Mouse (Mus musculus) liver, embryonic 12.5 days (tissue): ENCODE data around the gene Gm9922. TPM values are rescaled to one million over a fixed set of nuclear protein-coding genes. Genes with fewer than 3 reads are reported as not detected.

Source experiments
- ATAC-seq: fragments of 200-750 bp; cut with Nextera tagmentation; 2 replicates; pipeline ENCODE4 v1.8.0; 2017; ENCODE audit warnings: moderate number of reproducible peaks, mild to moderate bottlenecking, moderate library complexity
- H3K27ac ChIP-seq: fragments of 300-500 bp; sonication (generic); 2 replicates; pipeline ENCODE4 v1.5.1; 2016; ENCODE audit warnings: mild to moderate bottlenecking
- H3K27me3 ChIP-seq: fragments of 300-500 bp; sonication (generic); replicated peaks from 2 replicates; pipeline ENCODE4 v1.6.1; 2016; ENCODE audit warnings: mild to moderate bottlenecking, moderate library complexity
- H3K36me3 ChIP-seq: fragments of 300-500 bp; sonication (generic); 2 replicates; pipeline ENCODE4 v1.6.1; 2016; ENCODE audit warnings: mild to moderate bottlenecking, moderate library complexity
- H3K4me1 ChIP-seq: fragments of 300-500 bp; sonication (generic); 2 replicates; pipeline ENCODE4 v1.6.1; 2016
- H3K4me2 ChIP-seq: fragments of 300-500 bp; sonication (generic); 2 replicates; pipeline ENCODE4 v1.6.1; 2016; ENCODE audit warnings: mild to moderate bottlenecking, moderate library complexity
- H3K4me3 ChIP-seq: fragments of 300-500 bp; sonication (generic); 2 replicates; pipeline ENCODE4 v1.5.1; 2016; ENCODE audit warnings: mild to moderate bottlenecking, moderate library complexity
- H3K9ac ChIP-seq: fragments of 300-500 bp; sonication (generic); 2 replicates; pipeline ENCODE4 v1.6.1; 2016; ENCODE audit warnings: mild to moderate bottlenecking, moderate library complexity
- H3K9me3 ChIP-seq: fragments of 300-500 bp; sonication (generic); replicated peaks from 2 replicates; pipeline ENCODE4 v1.6.1; 2016; ENCODE audit warnings: mild to moderate bottlenecking, moderate library complexity
- WGBS: fragments of 180-500 bp; shearing (Covaris S2); methylation state at CpG from one replicate; pipeline ENCODE4 v1.1.7; 2016; ENCODE audit not compliant: insufficient replicate concordance; 5-methylcytosine and 5-hydroxymethylcytosine counted together
- polyA plus RNA-seq: library from polyadenylated mRNA; unstranded; fragments of >200 nt; fragmentation: Nextera tagmentation; extraction: Ambion mirVana; gene quantifications from 2 replicates; pipeline ENCODE4 v1.2.1, GENCODE M21; 2016

Gene Gm9922
- polyA plus RNA-seq, 1 experiment from 2014 or later = not detected

DNA sequence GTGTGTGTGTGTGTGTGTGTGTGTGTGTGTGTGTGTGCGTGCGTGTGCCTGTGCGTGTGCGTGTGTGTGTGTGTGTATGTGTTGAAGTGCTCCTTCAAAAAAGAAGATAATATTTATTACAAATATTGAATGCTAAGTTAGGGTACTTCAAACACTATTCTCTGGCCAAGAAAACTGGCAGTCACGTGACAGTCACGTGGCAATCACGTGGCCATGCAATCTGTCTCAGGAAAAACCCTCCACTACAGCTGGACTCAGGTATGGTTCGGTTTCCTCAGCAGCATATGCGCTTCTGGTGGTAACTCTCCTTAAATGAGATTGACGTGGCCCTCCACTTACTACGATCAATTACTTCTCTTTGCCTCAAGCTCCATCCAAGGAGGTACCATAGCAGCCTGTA, 18.2 kb upstream of the Gm9922 start:
- WGBS = 79% methylated on average over 11 of the region's 11 CpGs
- H3K9ac ChIP-seq = no peak overlapping the region
- H3K4me2 ChIP-seq = no peak overlapping the region
- no peaks in the 10 kb centered on the region for H3K27me3 ChIP-seq
- no peak overlapping the region for H3K4me3 ChIP-seq
- no peaks in the 10 kb centered on the region for H3K9me3 ChIP-seq
- no peak for ATAC-seq
- no peaks in the 10 kb centered on the region for H3K4me1 ChIP-seq
- no peaks in the 10 kb centered on the region for H3K36me3 ChIP-seq
- no peak overlapping the region for H3K27ac ChIP-seq

DNA sequence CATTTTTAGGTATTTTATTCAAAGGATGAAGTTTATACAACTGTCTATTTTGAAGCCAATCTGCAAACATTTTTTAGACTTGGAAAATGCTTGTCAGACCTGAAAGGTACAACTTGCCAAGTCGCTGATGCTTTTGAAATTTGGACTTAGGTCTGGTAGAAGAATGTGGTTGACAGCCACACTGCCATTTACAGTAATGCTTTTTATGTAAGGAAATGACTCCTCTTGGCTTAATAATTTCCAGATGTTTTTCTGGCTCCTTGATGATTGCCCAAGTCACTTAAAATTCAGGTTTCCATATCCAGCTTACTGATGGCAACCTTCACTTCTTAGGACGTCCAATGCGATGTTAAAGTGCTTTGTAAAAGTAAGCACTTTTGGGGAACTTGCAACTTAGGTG, 17.0 kb upstream of the Gm9922 start:
- no peaks in the 10 kb centered on the region for H3K9me3 ChIP-seq
- ATAC-seq = no peak
- 72% methylated on average over 3 of the region's 3 CpGs for WGBS
- no peaks in the 10 kb centered on the region for H3K36me3 ChIP-seq
- H3K4me1 ChIP-seq = no peaks in the 10 kb centered on the region
- H3K27me3 ChIP-seq = no peaks in the 10 kb centered on the region
- H3K9ac ChIP-seq = no peak overlapping the region
- no peak overlapping the region for H3K27ac ChIP-seq
- H3K4me2 ChIP-seq = no peak overlapping the region
- no peak overlapping the region for H3K4me3 ChIP-seq

DNA sequence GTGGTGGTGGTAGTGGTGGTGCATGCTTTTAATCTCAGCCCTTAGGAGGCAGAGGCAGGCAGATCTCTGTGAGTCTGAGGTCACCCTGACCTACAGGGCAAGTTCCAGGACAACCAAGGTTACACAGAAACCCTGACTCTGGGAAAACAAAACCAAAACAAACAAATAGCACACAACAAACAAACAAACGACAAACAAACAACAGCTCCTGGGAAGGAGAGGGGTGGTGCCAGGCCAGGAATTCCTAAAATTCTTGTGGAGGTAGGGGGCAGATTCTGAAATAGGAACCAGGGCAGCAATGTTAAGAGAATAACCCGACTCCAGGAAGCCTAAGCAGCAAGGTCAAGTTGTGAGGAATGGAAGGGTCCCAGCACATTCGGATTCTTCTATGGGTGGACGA, 7.9 kb upstream of the Gm9922 start:
- Histone ChIP-seq H3K9me3 (no peaks in the 10 kb centered on the region), H3K9ac (no peak overlapping the region), H3K4me1 (no peaks in the 10 kb centered on the region), H3K4me2 (no peak overlapping the region), H3K4me3 (no peak overlapping the region), H3K27ac (no peak overlapping the region), H3K36me3 (no peaks in the 10 kb centered on the region), H3K27me3 (0 out of 2 replicates have a peak, but pooled peaks cover 5% of the 10 kb centered on the region)
- no peak for ATAC-seq
- 58% methylated on average over 4 of the region's 4 CpGs for WGBS

- no peaks in the 10 kb centered on the region for H3K9me3 ChIP-seq
- peaks cover 14% of the 10 kb centered on the region for H3K4me1 ChIP-seq
- no peak overlapping the region for H3K4me3 ChIP-seq
- 23% methylated on average over 10 of the region's 10 CpGs for WGBS
- H3K27me3 ChIP-seq = peaks cover 40% of the 10 kb centered on the region
- no peak overlapping the region for H3K27ac ChIP-seq
- H3K36me3 ChIP-seq = no peaks in the 10 kb centered on the region
- H3K9ac ChIP-seq = no peak overlapping the region
- ATAC-seq = no peak
- no peak overlapping the region for H3K4me2 ChIP-seq
Measured at GRCm38 (mm10) chr14:101733542-101734303, 4.1 kb upstream of the Gm9922 start.

DNA sequence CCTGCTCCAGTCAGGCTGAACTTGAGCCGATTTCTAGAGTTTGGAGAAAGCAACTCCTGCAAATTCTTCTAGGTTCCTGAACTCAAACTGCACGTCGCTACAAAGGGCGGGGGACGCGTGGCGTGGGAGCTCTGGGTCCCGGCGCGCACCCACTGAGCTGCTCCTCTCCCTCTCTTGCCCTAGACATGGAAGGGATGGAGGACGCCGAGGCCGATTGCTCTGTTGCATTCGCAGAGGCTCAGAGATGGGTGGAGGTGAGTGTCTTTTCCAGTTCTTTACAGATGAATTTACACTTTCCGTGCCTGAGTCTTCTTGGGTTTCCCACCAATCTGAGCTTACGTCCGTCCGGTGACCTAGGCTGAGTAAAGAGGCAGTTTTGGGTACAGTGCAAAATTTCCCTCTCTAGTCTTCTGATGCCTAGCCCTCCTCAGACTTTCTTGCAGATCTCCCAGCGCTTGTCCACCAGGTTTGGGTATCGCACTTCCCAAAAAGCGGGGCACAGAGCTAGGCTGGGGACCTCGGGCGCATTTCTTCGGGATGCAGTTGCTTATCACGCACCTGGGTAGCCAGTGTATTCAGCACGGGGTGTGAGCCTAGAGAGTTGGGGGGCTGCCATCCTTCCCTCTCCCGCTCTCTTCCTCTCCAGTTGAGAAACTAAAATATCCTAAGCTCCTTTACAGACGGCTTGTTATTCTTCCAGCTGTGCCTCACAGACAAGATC, 518 bp upstream of the Gm9922 start:
- ATAC-seq = peak; percentile 37; the same call in 1 of the 2 replicates
- Histone ChIP-seq H3K27me3 (peaks cover 56% of the 10 kb centered on the region), H3K4me2 (peak overlapping the region; percentile 87), H3K36me3 (no peaks in the 10 kb centered on the region), H3K4me1 (peaks cover 14% of the 10 kb centered on the region), H3K4me3 (peak overlapping the region; percentile 58), H3K27ac (no peak overlapping the region), H3K9me3 (no peaks in the 10 kb centered on the region), H3K9ac (no peak overlapping the region)
- WGBS = 4% methylated on average over 28 of the region's 28 CpGs

DNA sequence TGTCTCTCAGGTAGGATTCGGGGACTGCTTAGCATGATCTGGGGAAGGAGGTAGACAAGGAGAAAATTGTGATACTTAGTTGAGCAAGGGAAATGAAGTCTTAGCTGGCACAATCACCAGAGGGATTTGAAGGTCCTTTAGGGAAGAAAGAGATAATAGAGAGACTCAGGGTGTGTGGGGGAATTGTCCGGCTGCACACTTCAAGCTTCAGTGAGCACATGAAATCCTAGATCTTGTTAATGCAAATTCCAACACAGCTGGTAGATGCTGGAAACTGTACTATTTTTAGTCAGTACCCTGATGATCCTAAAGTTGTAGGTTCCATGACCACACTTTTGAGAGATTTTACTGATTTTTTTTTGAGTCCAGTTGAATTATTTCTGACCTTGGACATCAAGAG, 15.2 kb downstream of the Gm9922 start:
- 69% methylated on average over 2 of the region's 2 CpGs for WGBS
- Histone ChIP-seq H3K9ac (no peak overlapping the region), H3K36me3 (no peaks in the 10 kb centered on the region), H3K27ac (no peak overlapping the region), H3K4me2 (no peak overlapping the region), H3K4me3 (no peak overlapping the region), H3K27me3 (no peaks in the 10 kb centered on the region), H3K4me1 (no peaks in the 10 kb centered on the region), H3K9me3 (no peaks in the 10 kb centered on the region)
- ATAC-seq = no peak

DNA sequence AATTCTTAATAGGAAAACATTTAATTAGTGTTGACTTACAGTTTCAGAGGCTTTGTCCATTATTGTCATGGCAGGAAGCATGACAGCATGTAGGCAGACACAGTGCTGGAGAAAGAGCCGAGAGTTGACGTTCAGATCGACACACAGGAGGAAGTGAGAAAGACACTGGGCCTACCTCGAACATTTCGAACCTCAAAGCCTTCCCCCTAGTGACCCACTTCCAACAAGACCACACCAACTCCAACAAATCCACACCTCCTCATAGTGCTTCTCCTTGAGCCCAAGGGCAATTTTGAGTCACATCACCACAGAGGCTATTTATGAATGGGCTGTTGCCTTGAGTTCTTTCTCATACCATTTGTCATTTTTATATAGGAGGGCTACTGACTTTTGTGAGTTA, 22.5 kb downstream of the Gm9922 start:
- 58% methylated on average over 5 of the region's 5 CpGs for WGBS
- Histone ChIP-seq H3K9me3 (no peaks in the 10 kb centered on the region), H3K9ac (no peak overlapping the region), H3K4me1 (no peaks in the 10 kb centered on the region), H3K4me2 (no peak overlapping the region), H3K4me3 (no peak overlapping the region), H3K36me3 (no peaks in the 10 kb centered on the region), H3K27me3 (no peaks in the 10 kb centered on the region), H3K27ac (no peak overlapping the region)
- ATAC-seq = no peak

DNA sequence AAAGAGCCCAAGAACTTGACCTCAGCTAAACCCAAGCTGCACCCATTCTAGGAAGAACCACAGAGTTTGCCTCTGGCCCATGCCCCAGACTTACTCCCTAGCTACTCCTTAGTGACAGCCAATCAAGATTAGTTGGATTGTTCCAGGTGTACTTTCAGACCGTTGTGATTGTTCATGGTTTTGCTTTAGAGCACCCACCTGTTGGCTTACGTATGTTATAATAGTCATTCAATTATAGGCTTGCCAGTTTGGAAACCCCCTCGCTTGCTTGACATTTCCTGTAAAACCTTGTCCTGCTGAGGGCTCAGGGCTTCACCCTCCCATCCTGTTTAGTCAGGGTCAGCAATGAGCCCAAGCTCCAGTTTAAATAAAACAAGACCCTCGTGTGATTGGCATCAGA, 25.1 kb downstream of the Gm9922 start:
- no peak for ATAC-seq
- Histone ChIP-seq H3K9ac (no peak overlapping the region), H3K27ac (no peak overlapping the region), H3K4me2 (no peak overlapping the region), H3K4me1 (no peaks in the 10 kb centered on the region), H3K36me3 (no peaks in the 10 kb centered on the region), H3K4me3 (no peak overlapping the region), H3K9me3 (no peaks in the 10 kb centered on the region), H3K27me3 (no peaks in the 10 kb centered on the region)
- 55% methylated on average over 4 of the region's 4 CpGs for WGBS

DNA sequence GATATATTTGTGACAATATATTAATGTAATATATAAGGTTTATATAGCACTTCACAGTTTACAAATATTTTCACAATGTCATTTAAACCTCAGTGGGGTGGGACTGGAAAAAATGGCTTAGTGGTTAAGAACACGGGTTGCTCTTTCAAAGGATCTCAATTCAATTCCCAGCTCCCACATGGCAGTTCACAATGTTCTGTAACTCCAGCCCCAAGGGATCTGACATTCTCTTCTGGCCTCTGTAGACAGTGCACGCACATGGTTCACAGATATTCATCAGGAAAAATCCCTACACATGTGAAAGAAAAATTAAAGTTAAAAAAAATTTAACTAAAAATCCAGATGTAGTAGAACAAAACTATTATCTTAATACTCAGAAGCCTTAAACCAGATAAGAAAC, 41.2 kb downstream of the Gm9922 start:
- ATAC-seq = no peak
- 80% methylated on average over 2 of the region's 2 CpGs for WGBS
- H3K36me3 ChIP-seq = peaks cover 18% of the 10 kb centered on the region
- no peaks in the 10 kb centered on the region for H3K27me3 ChIP-seq
- no peaks in the 10 kb centered on the region for H3K4me1 ChIP-seq
- no peak overlapping the region for H3K27ac ChIP-seq
- H3K4me3 ChIP-seq = no peak overlapping the region
- no peak overlapping the region for H3K4me2 ChIP-seq
- no peak overlapping the region for H3K9ac ChIP-seq
- no peaks in the 10 kb centered on the region for H3K9me3 ChIP-seq

GRCm38 (mm10) chr14:101687696-101688095, 41.9 kb downstream of the Gm9922 start:
- H3K4me3 ChIP-seq = no peak overlapping the region
- no peak overlapping the region for H3K9ac ChIP-seq
- H3K4me1 ChIP-seq = no peaks in the 10 kb centered on the region
- 84% methylated on average over 6 of the region's 6 CpGs for WGBS
- no peak overlapping the region for H3K27ac ChIP-seq
- H3K4me2 ChIP-seq = no peak overlapping the region
- H3K36me3 ChIP-seq = peaks cover 12% of the 10 kb centered on the region
- H3K27me3 ChIP-seq = no peaks in the 10 kb centered on the region
- no peak for ATAC-seq
- no peaks in the 10 kb centered on the region for H3K9me3 ChIP-seq
